7 mouse cellular contexts compared by ENCODE assay signal in the genomic region with DNA sequence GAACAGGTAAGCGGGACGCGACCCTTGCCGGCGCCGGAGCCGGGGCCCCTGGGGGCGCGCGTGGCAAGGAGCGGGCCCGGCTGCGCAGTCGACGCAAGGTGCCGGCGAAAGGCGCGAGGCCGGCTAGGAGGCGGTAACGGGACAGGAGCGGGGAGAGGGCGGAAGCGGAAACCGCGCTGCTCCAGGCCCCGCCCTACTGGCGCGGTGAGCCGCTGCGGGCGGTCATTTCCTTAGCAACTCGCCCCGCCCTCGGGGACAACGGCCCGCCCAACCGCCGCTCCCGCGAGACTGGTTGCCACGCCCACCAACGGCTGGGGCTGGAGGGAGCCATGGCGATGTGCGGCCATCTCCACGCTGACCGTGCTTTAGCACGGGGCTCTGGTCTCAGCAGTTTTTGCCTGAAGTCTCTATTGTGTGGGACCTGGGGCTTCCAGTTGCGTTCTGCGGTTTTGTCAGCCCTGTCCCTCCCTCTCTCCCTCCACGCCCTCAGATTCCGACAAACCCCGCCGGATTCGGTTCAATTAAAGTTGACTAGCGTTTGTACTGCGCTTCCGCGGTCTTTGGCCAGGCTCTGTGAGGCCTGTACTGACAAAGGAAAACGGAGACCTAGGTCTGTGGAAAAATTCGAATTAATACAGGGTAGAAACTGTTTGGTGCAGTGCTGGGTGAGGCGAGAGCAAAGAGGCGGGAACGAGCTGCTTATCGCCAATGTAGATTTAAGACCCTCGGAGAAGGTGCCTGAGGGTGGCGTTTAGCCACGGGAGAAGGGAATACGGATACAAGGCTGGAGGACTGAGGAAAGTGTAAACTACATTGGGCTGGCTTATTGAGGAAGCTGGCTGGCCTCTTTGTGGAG. TPM values are rescaled to one million over a fixed set of nuclear protein-coding genes. Genes with fewer than 3 reads are reported as not detected.
DNase-seq lines count a peak whose midpoint lies in the region; ATAC-seq lines count a peak whose summit lies in the region.

Gene Ppm1g, minus strand, starts transcription at position 240 of the 856 bp plus-strand sequence.

- peak; percentile 92 for ATAC-seq in embryonic facial prominence, embryonic 12.5 days (ENCODE audit: insufficient number of reproducible peaks, insufficient read depth, low FRiP score, low TSS enrichment)
- peak; percentile 96 for ATAC-seq in limb, embryonic 13.5 days (ENCODE audit: low FRiP score, low read depth)
- peak; percentile 93 for ATAC-seq in midbrain, embryonic 16.5 days

- no peaks in the 10 kb centered on the region for H3K9me3 ChIP-seq in embryonic facial prominence, embryonic 12.5 days
- no peaks in the 10 kb centered on the region for H3K9me3 ChIP-seq in limb, embryonic 13.5 days
- H3K9me3 ChIP-seq in midbrain, embryonic 16.5 days (replicated peaks; ENCODE audit: control insufficient read depth, low read length, poor library complexity, severe bottlenecking), result no peaks in the 10 kb centered on the region

- WGBS in embryonic facial prominence, embryonic 12.5 days, result under 1% methylated on average over 70 of the region's 70 CpGs
- under 1% methylated on average over 70 of the region's 70 CpGs for WGBS in limb, embryonic 13.5 days
- under 1% methylated on average over 67 of the region's 70 CpGs for WGBS in midbrain, embryonic 16.5 days

- H3K4me1 ChIP-seq in embryonic facial prominence, embryonic 12.5 days, result peaks cover 6% of the 10 kb centered on the region
- H3K4me1 ChIP-seq in limb, embryonic 13.5 days, result peaks cover 9% of the 10 kb centered on the region
- peaks cover 23% of the 10 kb centered on the region for H3K4me1 ChIP-seq in midbrain, embryonic 16.5 days (ENCODE audit: control insufficient read depth, insufficient read depth, low read length)

- peak within 1 kb of the TSS; percentile 94 for H3K27ac ChIP-seq in embryonic facial prominence, embryonic 12.5 days
- H3K27ac ChIP-seq in limb, embryonic 13.5 days, result peak within 1 kb of the TSS; percentile 92
- H3K27ac ChIP-seq in midbrain, embryonic 16.5 days (ENCODE audit: low read length), result peak within 1 kb of the TSS; percentile 93

- no peaks in the 10 kb centered on the region for H3K27me3 ChIP-seq in embryonic facial prominence, embryonic 12.5 days
- no peaks in the 10 kb centered on the region for H3K27me3 ChIP-seq in limb, embryonic 13.5 days
- no peaks in the 10 kb centered on the region for H3K27me3 ChIP-seq in midbrain, embryonic 16.5 days (ENCODE audit: control insufficient read depth, insufficient read depth, low read depth, low read length)

- H3K4me2 ChIP-seq in embryonic facial prominence, embryonic 12.5 days (replicated peaks), result peak within 1 kb of the TSS; percentile 82
- peak within 1 kb of the TSS; percentile 76 for H3K4me2 ChIP-seq in limb, embryonic 13.5 days (replicated peaks)
- peak within 1 kb of the TSS; percentile 57 for H3K4me2 ChIP-seq in midbrain, embryonic 16.5 days (ENCODE audit: low read length)

- peak within 1 kb of the TSS; percentile 100 for H3K4me3 ChIP-seq in embryonic facial prominence, embryonic 12.5 days
- H3K4me3 ChIP-seq in limb, embryonic 13.5 days, result peak within 1 kb of the TSS; percentile 99
- H3K4me3 ChIP-seq in midbrain, embryonic 16.5 days (ENCODE audit: low read depth, low read length), result peak within 1 kb of the TSS; percentile 99

- H3K36me3 ChIP-seq in embryonic facial prominence, embryonic 12.5 days, result no peaks in the 10 kb centered on the region
- H3K36me3 ChIP-seq in limb, embryonic 13.5 days, result no peaks in the 10 kb centered on the region
- H3K36me3 ChIP-seq in midbrain, embryonic 16.5 days (ENCODE audit: control insufficient read depth, insufficient read depth, low read length), result no peaks in the 10 kb centered on the region

- peak; percentile 99 for DNase-seq in adrenal gland, postnatal 25 days
- peak; percentile 98 to 99 for DNase-seq in heart, adult 18-20 months
- peak; percentile 96 to 97 for DNase-seq in kidney, adult 8-10 months
- DNase-seq in spleen, postnatal 10 days (ENCODE audit: low spot score in 2 of 2), result peak; percentile 99

- peak within 1 kb of the TSS; percentile 92 for H3K9ac ChIP-seq in embryonic facial prominence, embryonic 12.5 days
- peak within 1 kb of the TSS; percentile 94 for H3K9ac ChIP-seq in limb, embryonic 13.5 days
- peak within 1 kb of the TSS; percentile 94 for H3K9ac ChIP-seq in midbrain, embryonic 16.5 days (ENCODE audit: low read depth, low read length)

RNA-seq across cellular contexts. Expression of gene Ppm1g, which starts in this region (rescaled TPM):
- 105 and 137 TPM in 2 replicates for total RNA-seq in adrenal gland, postnatal 25 days (2021)
- 144 and 147 TPM in 2 replicates for polyA plus RNA-seq in embryonic facial prominence, embryonic 12.5 days (2016; fragmentation: Nextera tagmentation; extraction: Ambion mirVana)
- 10 to 100 TPM; 55.1 to 62.9 TPM for total RNA-seq in heart, adult 18-20 months (2021)
- polyA plus RNA-seq in limb, embryonic 13.5 days (2015; fragmentation: Nextera tagmentation; extraction: Ambion mirVana), result 131 and 133 TPM in 2 replicates
- polyA plus RNA-seq in midbrain, embryonic 16.5 days (2015; fragmentation: Nextera tagmentation; extraction: Ambion mirVana), result 183 and 186 TPM in 2 replicates

Comparison
In these comparisons a context has a peak if more than half of its experiments do, and no peak if none do; other contexts are left out.
1. Peak in every context shown above with its lines: DNase-seq, ATAC-seq, H3K4me3 ChIP-seq and H3K27ac ChIP-seq.